11 mouse cellular contexts compared by ENCODE assay signal in genomic region chr19:5647791-5648190, GRCm38 (mm10). TPM values are rescaled to one million over a fixed set of nuclear protein-coding genes. Genes with fewer than 3 reads are reported as not detected.
DNase-seq lines count a peak whose midpoint lies in the region; ATAC-seq lines count a peak whose summit lies in the region.
"Had no signal": no experiment of that assay in that cellular context is flagged by ENCODE, and none has a peak within 500 bp of the region (broad histone marks: within the 10 kb centered on the region; RNA-seq: fewer than 3 reads in every experiment).

No protein-coding gene starts in this region.

- DNase-seq in heart, postnatal 4 days = no peak
- DNase-seq in midbrain, embryonic 11.5 days (ENCODE audit: low spot score, missing footprints) = no peak
- no peak for DNase-seq in limb, embryonic 11.5 days (ENCODE audit: low spot score)
- DNase-seq in spleen, adult 18-20 months = no peak
- DNase-seq in gastrocnemius, adult 8-10 months (ENCODE audit: low spot score in 2 of 2) = no peak
- DNase-seq: cerebellum, adult 8-10 months had no signal

- WGBS in heart, embryonic 14.5 days = 92% methylated on average over 6 of the region's 6 CpGs
- WGBS in midbrain, embryonic 12.5 days = 93% methylated on average over 6 of the region's 6 CpGs
- 94% methylated on average over 6 of the region's 6 CpGs for WGBS in midbrain, embryonic 11.5 days
- WGBS in limb, embryonic 11.5 days = 91% methylated on average over 6 of the region's 6 CpGs
- 96% methylated on average over 6 of the region's 6 CpGs for WGBS in stomach, embryonic 16.5 days

- no peak for ATAC-seq in heart, embryonic 14.5 days (ENCODE audit: insufficient number of reproducible peaks, insufficient read depth, low FRiP score, low read depth)
- ATAC-seq in midbrain, embryonic 12.5 days (ENCODE audit: low FRiP score, low read depth) = no peak
- no peak for ATAC-seq in midbrain, embryonic 11.5 days (ENCODE audit: low FRiP score)
- ATAC-seq in limb, embryonic 11.5 days (ENCODE audit: insufficient number of reproducible peaks, low FRiP score, low TSS enrichment, low read depth) = no peak
- no peak for ATAC-seq in stomach, embryonic 16.5 days (ENCODE audit: insufficient read depth, low FRiP score)

- H3K27me3 ChIP-seq in heart, embryonic 14.5 days (ENCODE audit: control insufficient read depth, insufficient read depth, low read length) = no peaks in the 10 kb centered on the region
- H3K27me3 ChIP-seq in midbrain, embryonic 12.5 days = peaks cover 16% of the 10 kb centered on the region
- no peaks in the 10 kb centered on the region; the same call in 1 of the 2 replicates for H3K27me3 ChIP-seq in midbrain, embryonic 11.5 days (ENCODE audit: control insufficient read depth, insufficient read depth, low read length)
- no peaks in the 10 kb centered on the region for H3K27me3 ChIP-seq in limb, embryonic 11.5 days (ENCODE audit: control insufficient read depth, insufficient read depth, low read length)
- H3K27me3 ChIP-seq in stomach, embryonic 16.5 days (ENCODE audit: control insufficient read depth, insufficient read depth, low read length) = no peaks in the 10 kb centered on the region
- H3K27me3 ChIP-seq: neural tube, embryonic 12.5 days had no signal

- no peak overlapping the region for H3K4me3 ChIP-seq in heart, embryonic 14.5 days (ENCODE audit: control insufficient read depth in 1 of 2, insufficient read depth in 1 of 2, low read depth in 1 of 2, low read length in 2 of 2)
- no peak overlapping the region for H3K4me3 ChIP-seq in midbrain, embryonic 12.5 days
- no peak overlapping the region for H3K4me3 ChIP-seq in midbrain, embryonic 11.5 days (ENCODE audit: low read depth, low read length)
- no peak overlapping the region for H3K4me3 ChIP-seq in limb, embryonic 11.5 days (ENCODE audit: low read depth, low read length)
- no peak overlapping the region for H3K4me3 ChIP-seq in stomach, embryonic 16.5 days (replicated peaks; ENCODE audit: low read length)
- H3K4me3 ChIP-seq: erythroblast, embryonic 14.5 days; neural tube, embryonic 12.5 days had no signal

- no peaks in the 10 kb centered on the region for H3K9me3 ChIP-seq in heart, embryonic 14.5 days (ENCODE audit: control insufficient read depth, low read length)
- no peaks in the 10 kb centered on the region for H3K9me3 ChIP-seq in midbrain, embryonic 12.5 days
- H3K9me3 ChIP-seq in midbrain, embryonic 11.5 days (ENCODE audit: control insufficient read depth, low read length) = no peaks in the 10 kb centered on the region
- H3K9me3 ChIP-seq in limb, embryonic 11.5 days (ENCODE audit: control insufficient read depth, low read length) = no peaks in the 10 kb centered on the region
- H3K9me3 ChIP-seq in stomach, embryonic 16.5 days (replicated peaks; ENCODE audit: control insufficient read depth, low read length) = no peaks in the 10 kb centered on the region
- H3K9me3 ChIP-seq: neural tube, embryonic 12.5 days had no signal

- no peak overlapping the region for H3K9ac ChIP-seq in heart, embryonic 14.5 days (ENCODE audit: low read length)
- H3K9ac ChIP-seq in midbrain, embryonic 12.5 days (replicated peaks) = no peak overlapping the region
- no peak overlapping the region for H3K9ac ChIP-seq in midbrain, embryonic 11.5 days (ENCODE audit: low read length)
- 0 out of 2 replicates have a peak overlapping the region, but pooled peaks have one; percentile 27 for H3K9ac ChIP-seq in limb, embryonic 11.5 days (ENCODE audit: low read length)
- H3K9ac ChIP-seq in stomach, embryonic 16.5 days (ENCODE audit: low read length) = peak overlapping the region; percentile 61; the same call in 1 of the 2 replicates
- H3K9ac ChIP-seq: neural tube, embryonic 12.5 days had no signal

- peak overlapping the region; percentile 59 to 69; a peak in 3 of 4 replicates for H3K27ac ChIP-seq in heart, embryonic 14.5 days (replicated peaks in 1 of 2; ENCODE audit: control insufficient read depth in 1 of 2, insufficient read depth in 1 of 2, low read depth in 2 of 2, low read length in 2 of 2)
- peak overlapping the region; percentile 69; the same call in 1 of the 2 replicates for H3K27ac ChIP-seq in midbrain, embryonic 12.5 days (replicated peaks)
- H3K27ac ChIP-seq in midbrain, embryonic 11.5 days (ENCODE audit: low read depth, low read length) = no peak overlapping the region
- H3K27ac ChIP-seq in limb, embryonic 11.5 days (replicated peaks; ENCODE audit: low read depth, low read length) = no peak overlapping the region; the same call in 1 of the 2 replicates
- peak overlapping the region; percentile 84 for H3K27ac ChIP-seq in stomach, embryonic 16.5 days (ENCODE audit: low read length)

- H3K36me3 ChIP-seq in heart, embryonic 14.5 days (ENCODE audit: control insufficient read depth, insufficient read depth, low read length) = peaks cover 77% of the 10 kb centered on the region
- H3K36me3 ChIP-seq in midbrain, embryonic 12.5 days = peaks cover 56% of the 10 kb centered on the region
- H3K36me3 ChIP-seq in midbrain, embryonic 11.5 days (ENCODE audit: control insufficient read depth, insufficient read depth, low read length) = peaks cover 12% of the 10 kb centered on the region
- H3K36me3 ChIP-seq in limb, embryonic 11.5 days (ENCODE audit: control insufficient read depth, insufficient read depth, low read length) = peaks cover 24% of the 10 kb centered on the region
- peaks cover 37% of the 10 kb centered on the region for H3K36me3 ChIP-seq in stomach, embryonic 16.5 days (ENCODE audit: control insufficient read depth, insufficient read depth, low read length)

- H3K4me1 ChIP-seq in heart, embryonic 14.5 days (ENCODE audit: control insufficient read depth in 2 of 2, insufficient read depth in 2 of 2, low read length in 2 of 2) = peaks cover 13 to 15% of the 10 kb centered on the region in 2 experiments
- peaks cover 12% of the 10 kb centered on the region for H3K4me1 ChIP-seq in midbrain, embryonic 12.5 days
- H3K4me1 ChIP-seq in midbrain, embryonic 11.5 days (ENCODE audit: control insufficient read depth, insufficient read depth, low read length) = peaks cover 10% of the 10 kb centered on the region
- 0 out of 2 replicates have a peak, but pooled peaks cover 6% of the 10 kb centered on the region for H3K4me1 ChIP-seq in limb, embryonic 11.5 days (ENCODE audit: control insufficient read depth, insufficient read depth, low read length)
- H3K4me1 ChIP-seq in stomach, embryonic 16.5 days (ENCODE audit: control insufficient read depth, insufficient read depth, low read length) = peaks cover 10% of the 10 kb centered on the region

- H3K4me2 ChIP-seq in heart, embryonic 14.5 days (ENCODE audit: low read length) = no peak overlapping the region
- no peak overlapping the region for H3K4me2 ChIP-seq in midbrain, embryonic 12.5 days (replicated peaks)
- H3K4me2 ChIP-seq in midbrain, embryonic 11.5 days = no peak overlapping the region
- H3K4me2 ChIP-seq in limb, embryonic 11.5 days (ENCODE audit: low read depth, severe bottlenecking) = no peak overlapping the region
- H3K4me2 ChIP-seq in stomach, embryonic 16.5 days (ENCODE audit: low read depth, low read length) = no peak overlapping the region

RNA-seq across cellular contexts. Expression of gene Rela, which starts 10.5 kb away (rescaled TPM):
- 35.1 and 36.9 TPM in 2 replicates for polyA plus RNA-seq in heart, embryonic 14.5 days (2014; fragmentation: Nextera tagmentation; extraction: Ambion mirVana)
- 10 to 100 TPM; 33.0 to 38.6 TPM for total RNA-seq in heart, postnatal 4 days (2021)
- polyA plus RNA-seq in midbrain, embryonic 12.5 days (2016; fragmentation: Nextera tagmentation; extraction: Ambion mirVana) = 34.2 and 37.6 TPM in 2 replicates
- polyA plus RNA-seq in midbrain, embryonic 11.5 days (2014; fragmentation: Nextera tagmentation; extraction: Ambion mirVana) = 24.6 and 29.9 TPM in 2 replicates
- polyA plus RNA-seq in limb, embryonic 11.5 days (2014; fragmentation: Nextera tagmentation; extraction: Ambion mirVana) = 40.9 and 41.4 TPM in 2 replicates
- 47.9 and 50.3 TPM in 2 replicates for polyA plus RNA-seq in stomach, embryonic 16.5 days (2015; fragmentation: Nextera tagmentation; extraction: Ambion mirVana)
- total RNA-seq in gastrocnemius, adult 8-10 months (2022) = 10 to 100 TPM; 13.8 to 20.5 (median 15.0) TPM

RNA-seq across cellular contexts. Expression of gene Sipa1, which starts 15.7 kb away (rescaled TPM):
- polyA plus RNA-seq in heart, embryonic 14.5 days (2014; fragmentation: Nextera tagmentation; extraction: Ambion mirVana) = 16.7 and 17.2 TPM in 2 replicates
- 10 to 100 TPM; 40.2 to 42.2 TPM for total RNA-seq in heart, postnatal 4 days (2021)
- 18.8 and 20.6 TPM in 2 replicates for polyA plus RNA-seq in midbrain, embryonic 12.5 days (2016; fragmentation: Nextera tagmentation; extraction: Ambion mirVana)
- 8.8 and 10.9 TPM in 2 replicates for polyA plus RNA-seq in midbrain, embryonic 11.5 days (2014; fragmentation: Nextera tagmentation; extraction: Ambion mirVana)
- 19.0 and 19.4 TPM in 2 replicates for polyA plus RNA-seq in limb, embryonic 11.5 days (2014; fragmentation: Nextera tagmentation; extraction: Ambion mirVana)
- polyA plus RNA-seq in stomach, embryonic 16.5 days (2015; fragmentation: Nextera tagmentation; extraction: Ambion mirVana) = 17.3 and 18.1 TPM in 2 replicates
- total RNA-seq in gastrocnemius, adult 8-10 months (2022) = 1 to 10 TPM; 2.1 to 6.9 (median 6.3) TPM

RNA-seq across cellular contexts. Expression of gene Kat5, which starts 37.8 kb away (rescaled TPM):
- 19.7 and 20.0 TPM in 2 replicates for polyA plus RNA-seq in heart, embryonic 14.5 days (2014; fragmentation: Nextera tagmentation; extraction: Ambion mirVana)
- 10 to 100 TPM; 38.3 to 49.2 TPM for total RNA-seq in heart, postnatal 4 days (2021)
- 80.4 and 81.6 TPM in 2 replicates for polyA plus RNA-seq in midbrain, embryonic 12.5 days (2016; fragmentation: Nextera tagmentation; extraction: Ambion mirVana)
- polyA plus RNA-seq in midbrain, embryonic 11.5 days (2014; fragmentation: Nextera tagmentation; extraction: Ambion mirVana) = 36.9 and 40.0 TPM in 2 replicates
- polyA plus RNA-seq in limb, embryonic 11.5 days (2014; fragmentation: Nextera tagmentation; extraction: Ambion mirVana) = 33.6 and 36.6 TPM in 2 replicates
- 43.3 and 45.2 TPM in 2 replicates for polyA plus RNA-seq in stomach, embryonic 16.5 days (2015; fragmentation: Nextera tagmentation; extraction: Ambion mirVana)
- total RNA-seq in gastrocnemius, adult 8-10 months (2022) = 10 to 100 TPM; 17.2 to 23.9 (median 21.6) TPM

RNA-seq across cellular contexts. Expression of gene Map3k11, which starts 40.8 kb away (rescaled TPM):
- polyA plus RNA-seq in heart, embryonic 14.5 days (2014; fragmentation: Nextera tagmentation; extraction: Ambion mirVana) = 16.7 and 22.4 TPM in 2 replicates
- 10 to 100 TPM; 39.8 to 40.0 TPM for total RNA-seq in heart, postnatal 4 days (2021)
- polyA plus RNA-seq in midbrain, embryonic 12.5 days (2016; fragmentation: Nextera tagmentation; extraction: Ambion mirVana) = 25.4 and 26.2 TPM in 2 replicates
- 14.0 and 17.3 TPM in 2 replicates for polyA plus RNA-seq in midbrain, embryonic 11.5 days (2014; fragmentation: Nextera tagmentation; extraction: Ambion mirVana)
- 14.9 and 17.4 TPM in 2 replicates for polyA plus RNA-seq in limb, embryonic 11.5 days (2014; fragmentation: Nextera tagmentation; extraction: Ambion mirVana)
- 20.0 and 20.2 TPM in 2 replicates for polyA plus RNA-seq in stomach, embryonic 16.5 days (2015; fragmentation: Nextera tagmentation; extraction: Ambion mirVana)
- total RNA-seq in gastrocnemius, adult 8-10 months (2022) = 1 to 10 TPM; 7.1 to 8.7 (median 8.1) TPM

RNA-seq across cellular contexts. Expression of gene Pcnx3, which starts 40.9 kb away (rescaled TPM):
- polyA plus RNA-seq in heart, embryonic 14.5 days (2014; fragmentation: Nextera tagmentation; extraction: Ambion mirVana) = 15.3 and 17.3 TPM in 2 replicates
- 10 to 100 TPM; 42.5 to 42.7 TPM for total RNA-seq in heart, postnatal 4 days (2021)
- 34.1 and 37.4 TPM in 2 replicates for polyA plus RNA-seq in midbrain, embryonic 12.5 days (2016; fragmentation: Nextera tagmentation; extraction: Ambion mirVana)
- polyA plus RNA-seq in midbrain, embryonic 11.5 days (2014; fragmentation: Nextera tagmentation; extraction: Ambion mirVana) = 18.6 and 23.1 TPM in 2 replicates
- polyA plus RNA-seq in limb, embryonic 11.5 days (2014; fragmentation: Nextera tagmentation; extraction: Ambion mirVana) = 29.1 and 32.2 TPM in 2 replicates
- polyA plus RNA-seq in stomach, embryonic 16.5 days (2015; fragmentation: Nextera tagmentation; extraction: Ambion mirVana) = 17.2 and 17.4 TPM in 2 replicates
- 10 to 100 TPM; 11.8 to 15.2 (median 13.7) TPM for total RNA-seq in gastrocnemius, adult 8-10 months (2022)

Comparison
In these comparisons a context has a peak if more than half of its experiments do, and no peak if none do; other contexts are left out.
1. H3K27ac ChIP-seq: peak in heart, embryonic 14.5 days (2 of 2), midbrain, embryonic 12.5 days (single experiment) and stomach, embryonic 16.5 days (single experiment); none in midbrain, embryonic 11.5 days (single experiment) and limb, embryonic 11.5 days (single experiment).
2. H3K9ac ChIP-seq: peak in limb, embryonic 11.5 days (single experiment) and stomach, embryonic 16.5 days (single experiment); none in heart, embryonic 14.5 days (single experiment), midbrain, embryonic 12.5 days (single experiment) and midbrain, embryonic 11.5 days (single experiment).